Mouse (Mus musculus): ENCODE data around the gene Lcn10. TPM values are rescaled to one million over a fixed set of nuclear protein-coding genes. Genes with fewer than 3 reads are reported as not detected.

Gene Lcn10
- polyA plus RNA-seq, 1 experiment from 2014 or later: not detected

Other genes with a start within 250 kb of the Lcn10 start
- gene Clic3, start 225.9 kb upstream of the Lcn10 start, polyA plus RNA-seq (2018): not detected in 3 replicates
- 6.0 to 12.9 TPM (median 6.4 TPM) in 3 replicates for gene Paxx, start 221.6 kb upstream of the Lcn10 start, polyA plus RNA-seq (2018)
- gene Ptgds, start 212.7 kb upstream of the Lcn10 start, polyA plus RNA-seq (2018): not detected in 3 replicates
- not detected in 3 replicates for gene Lcn12, start 188.8 kb upstream of the Lcn10 start, polyA plus RNA-seq (2018)
- gene Fbxw5, start 182.0 kb upstream of the Lcn10 start, polyA plus RNA-seq (2018): 21.9 to 35.3 TPM (median 28.7 TPM) in 3 replicates
- 0.14 to 2.1 TPM in 2 of 3 replicates, not detected in the other for gene C8g, start 181.0 kb upstream of the Lcn10 start, polyA plus RNA-seq (2018)
- 6.2 to 13.5 TPM (median 12.4 TPM) in 3 replicates for gene Traf2, start 135.8 kb upstream of the Lcn10 start, polyA plus RNA-seq (2018)
- 258 to 279 TPM (median 262 TPM) in 3 replicates for gene Edf1, start 124.9 kb upstream of the Lcn10 start, polyA plus RNA-seq (2018)
- 0.04 to 0.60 TPM (median 0.15 TPM) in 3 replicates for gene Mamdc4, start 107.9 kb upstream of the Lcn10 start, polyA plus RNA-seq (2018)
- 9.0 to 13.7 TPM (median 13.0 TPM) in 3 replicates for gene Phpt1, start 107.5 kb upstream of the Lcn10 start, polyA plus RNA-seq (2018)
- 0.07 to 0.50 TPM (median 0.26 TPM) in 3 replicates for gene Ajm1, start 101.0 kb upstream of the Lcn10 start, polyA plus RNA-seq (2018)
- 48.4 to 64.3 TPM (median 52.1 TPM) in 3 replicates for gene Rabl6, start 74.2 kb upstream of the Lcn10 start, polyA plus RNA-seq (2018)
- gene Ccdc183, start 65.0 kb upstream of the Lcn10 start, polyA plus RNA-seq (2018): not detected in 3 replicates
- 22.2 to 28.7 TPM (median 23.3 TPM) in 3 replicates for gene Tmem141, start 60.7 kb upstream of the Lcn10 start, polyA plus RNA-seq (2018)
- 12.7 to 19.5 TPM (median 16.6 TPM) in 3 replicates for gene Fcna, start 54.7 kb upstream of the Lcn10 start, polyA plus RNA-seq (2018)
- not detected in 3 replicates for gene Lcn8, start 29.6 kb upstream of the Lcn10 start, polyA plus RNA-seq (2018)
- gene Lcn5, start 24.8 kb upstream of the Lcn10 start, polyA plus RNA-seq (2018): not detected in 3 replicates
- gene Lcn6, start 5.9 kb upstream of the Lcn10 start, polyA plus RNA-seq (2018): not detected in 3 replicates
- gene Obp2a, start 17.3 kb downstream of the Lcn10 start, polyA plus RNA-seq (2018): not detected in 3 replicates
- gene Bmyc, start 24.0 kb downstream of the Lcn10 start, polyA plus RNA-seq (2018): 8.6 to 19.6 TPM (median 15.7 TPM) in 3 replicates
- gene Obp2b, start 54.3 kb downstream of the Lcn10 start, polyA plus RNA-seq (2018): not detected in 3 replicates
- gene Lcn3, start 82.8 kb downstream of the Lcn10 start, polyA plus RNA-seq (2018): not detected in 3 replicates
- gene Lcn11, start 94.3 kb downstream of the Lcn10 start, polyA plus RNA-seq (2018): not detected in 3 replicates
- not detected in 3 replicates for gene Gm13539, start 99.5 kb downstream of the Lcn10 start, polyA plus RNA-seq (2018)
- gene Glt6d1, start 133.1 kb downstream of the Lcn10 start, polyA plus RNA-seq (2018): not detected in 3 replicates
- not detected in 3 replicates for gene Lcn9, start 140.4 kb downstream of the Lcn10 start, polyA plus RNA-seq (2018)
- not detected in 3 replicates for gene Sohlh1, start 164.5 kb downstream of the Lcn10 start, polyA plus RNA-seq (2018)
- not detected in 3 replicates for gene Kcnt1, start 181.0 kb downstream of the Lcn10 start, polyA plus RNA-seq (2018)

Measured in macrophage (primary cell).